Mouse (Mus musculus) kidney, embryonic 14.5 days (tissue): ENCODE results near the gene Usp39. TPM values are rescaled to one million over a fixed set of nuclear protein-coding genes. Genes with fewer than 3 reads are reported as not detected.

ENCODE experiments used
- ATAC-seq: fragments of 200-750 bp; cut with Nextera tagmentation; 2 replicates; pipeline ENCODE4 v1.8.0; 2017; ENCODE audit warnings: moderate number of reproducible peaks, mild to moderate bottlenecking, moderate TSS enrichment, moderate library complexity; ENCODE audit not compliant: low FRiP score, low TSS enrichment
- H3K27ac ChIP-seq: fragments of 300-500 bp; sonication (generic); 2 replicates; pipeline ENCODE4 v1.5.1; 2014; ENCODE audit warnings: low read depth, mild to moderate bottlenecking, low read length, moderate library complexity, mixed read lengths
- H3K27me3 ChIP-seq: fragments of 300-500 bp; sonication (generic); 2 replicates; pipeline ENCODE4 v1.6.1; 2014; ENCODE audit warnings: mild to moderate bottlenecking, low read length; ENCODE audit not compliant: control insufficient read depth, insufficient read depth
- H3K36me3 ChIP-seq: fragments of 300-500 bp; sonication (generic); 2 replicates; pipeline ENCODE4 v1.6.1; 2014; ENCODE audit warnings: low read length, mixed read lengths; ENCODE audit not compliant: control insufficient read depth, insufficient read depth
- H3K4me1 ChIP-seq: fragments of 300-500 bp; sonication (generic); 2 replicates; pipeline ENCODE4 v1.6.1; 2014; ENCODE audit warnings: low read length, mixed read lengths; ENCODE audit not compliant: control insufficient read depth, insufficient read depth
- H3K4me2 ChIP-seq: fragments of 300-500 bp; sonication (generic); replicated peaks from 2 replicates; pipeline ENCODE4 v1.6.1; 2014; ENCODE audit warnings: low read depth, mild to moderate bottlenecking, low read length
- H3K4me3 ChIP-seq: fragments of 300-500 bp; sonication (generic); 2 replicates; pipeline ENCODE4 v1.5.1; 2014; ENCODE audit warnings: mild to moderate bottlenecking, low read length
- H3K9ac ChIP-seq: fragments of 300-500 bp; sonication (generic); 2 replicates; pipeline ENCODE4 v1.6.1; 2014; ENCODE audit warnings: low read depth, mild to moderate bottlenecking, low read length, moderate library complexity
- H3K9me3 ChIP-seq: fragments of 300-500 bp; sonication (generic); 2 replicates; pipeline ENCODE4 v1.6.1; 2016; ENCODE audit warnings: low read length; ENCODE audit not compliant: control insufficient read depth
- WGBS: fragments of 180-500 bp; shearing (Covaris S2); extraction: QIAGEN DNeasy Blood & Tissue Kit; methylation state at CpG from one replicate; pipeline ENCODE4 v1.1.7; 2014; 5-methylcytosine and 5-hydroxymethylcytosine counted together
- polyA plus RNA-seq: library from polyadenylated mRNA; unstranded; fragments of >200 nt; fragmentation: Nextera tagmentation; extraction: Ambion mirVana; gene quantifications from 2 replicates; pipeline ENCODE4 v1.2.1, GENCODE M21; 2014

The Usp39 gene
- polyA plus RNA-seq = 51.3 and 69.1 TPM in 2 replicates

GRCm38 (mm10) chr6:72345074-72345567, at the start of gene Usp39:
TSS of gene Usp39 (minus strand) at chr6:72345184.
- Histone ChIP-seq H3K27me3 (no peaks in the 10 kb centered on the region), H3K4me3 (peak within 1 kb of the TSS; percentile 86), H3K9ac (peak within 1 kb of the TSS; percentile 84), H3K4me2 (peak within 1 kb of the TSS; percentile 88), H3K27ac (no peak within 1 kb of the TSS), H3K9me3 (no peaks in the 10 kb centered on the region), H3K36me3 (peaks cover 19% of the 10 kb centered on the region), H3K4me1 (peaks cover 25% of the 10 kb centered on the region)
- ATAC-seq = peak; percentile 70
- WGBS = under 1% methylated on average over 30 of the region's 30 CpGs

- 91% methylated on average over 5 of the region's 5 CpGs for WGBS
- Histone ChIP-seq H3K9me3 (no peaks in the 10 kb centered on the region), H3K36me3 (no peaks in the 10 kb centered on the region), H3K27me3 (no peaks in the 10 kb centered on the region), H3K27ac (peak overlapping the region; percentile 42; the same call in 1 of the 2 replicates), H3K9ac (no peak overlapping the region), H3K4me1 (peaks cover 25% of the 10 kb centered on the region), H3K4me3 (no peak overlapping the region), H3K4me2 (no peak overlapping the region)
- ATAC-seq = no peak
These were observed 47.4 kb upstream of the Usp39 start for GRCm38 (mm10) chr6:72392341-72392740.

GRCm38 (mm10) chr6:72390795-72391521, 46.0 kb upstream of the Usp39 start:
- H3K9ac ChIP-seq = peak overlapping the region; percentile 73; the same call in 1 of the 2 replicates
- peak; percentile 82 for ATAC-seq
- H3K4me2 ChIP-seq = peak overlapping the region; percentile 55
- WGBS = 13% methylated on average over 12 of the region's 12 CpGs
- peak overlapping the region; percentile 97 for H3K27ac ChIP-seq
- peaks cover 25% of the 10 kb centered on the region for H3K4me1 ChIP-seq
- H3K9me3 ChIP-seq = no peaks in the 10 kb centered on the region
- no peaks in the 10 kb centered on the region for H3K27me3 ChIP-seq
- H3K36me3 ChIP-seq = peaks cover 3% of the 10 kb centered on the region; the same call in 1 of the 2 replicates
- H3K4me3 ChIP-seq = peak overlapping the region; percentile 54

GRCm38 (mm10) chr6:72389941-72390771, 45.2 kb upstream of the Usp39 start, which contains the start of gene Vamp8:
TSS of gene Vamp8 (minus strand) at chr6:72390703.
- H3K27me3 ChIP-seq = no peaks in the 10 kb centered on the region
- H3K4me1 ChIP-seq = peaks cover 25% of the 10 kb centered on the region
- peak within 1 kb of the TSS; percentile 97 for H3K27ac ChIP-seq
- 1% methylated on average over 32 of the region's 33 CpGs for WGBS
- peaks cover 8% of the 10 kb centered on the region for H3K36me3 ChIP-seq
- peak within 1 kb of the TSS; percentile 55 for H3K4me2 ChIP-seq
- H3K9me3 ChIP-seq = no peaks in the 10 kb centered on the region
- ATAC-seq = peak; percentile 71
- peak within 1 kb of the TSS; percentile 54 for H3K4me3 ChIP-seq
- H3K9ac ChIP-seq = peak within 1 kb of the TSS; percentile 73

GRCm38 (mm10) chr6:72389471-72389940, 44.5 kb upstream of the Usp39 start:
- H3K4me1 ChIP-seq = peaks cover 25% of the 10 kb centered on the region

GRCm38 (mm10) chr6:72388791-72389329, 43.9 kb upstream of the Usp39 start:
- H3K4me3 ChIP-seq = no peak overlapping the region; the same call in 1 of the 2 replicates

More at GRCm38 (mm10) chr6:72389471-72389940, 44.5 kb upstream of the Usp39 start:
- Histone ChIP-seq H3K9me3 (no peaks in the 10 kb centered on the region), H3K9ac (peak overlapping the region; percentile 73), H3K4me2 (peak overlapping the region; percentile 55), H3K27ac (peak overlapping the region; percentile 97), H3K27me3 (no peaks in the 10 kb centered on the region), H3K4me3 (peak overlapping the region; percentile 54), H3K36me3 (peaks cover 10% of the 10 kb centered on the region)
- ATAC-seq = peak; percentile 32
- 17% methylated on average over 13 of the region's 13 CpGs for WGBS

GRCm38 (mm10) chr6:72388266-72388665, 43.3 kb upstream of the Usp39 start:
- 61% methylated on average over 10 of the region's 10 CpGs for WGBS
- H3K4me3 ChIP-seq = no peak overlapping the region

More at GRCm38 (mm10) chr6:72388791-72389329, 43.9 kb upstream of the Usp39 start:
- Histone ChIP-seq H3K9ac (peak overlapping the region; percentile 73; the same call in 1 of the 2 replicates), H3K36me3 (peaks cover 10% of the 10 kb centered on the region), H3K4me1 (peaks cover 25% of the 10 kb centered on the region), H3K27ac (no peak overlapping the region), H3K4me2 (peak overlapping the region; percentile 55), H3K27me3 (no peaks in the 10 kb centered on the region), H3K9me3 (no peaks in the 10 kb centered on the region)
- 83% methylated on average over 6 of the region's 6 CpGs for WGBS
- no peak for ATAC-seq

GRCm38 (mm10) chr6:72387816-72388215, 42.8 kb upstream of the Usp39 start:
- Histone ChIP-seq H3K4me2 (no peak overlapping the region), H3K4me3 (no peak overlapping the region)
- no peak for ATAC-seq

More at GRCm38 (mm10) chr6:72388266-72388665, 43.3 kb upstream of the Usp39 start:
- no peak for ATAC-seq
- Histone ChIP-seq H3K27me3 (no peaks in the 10 kb centered on the region), H3K4me1 (peaks cover 25% of the 10 kb centered on the region), H3K36me3 (peaks cover 10% of the 10 kb centered on the region), H3K4me2 (no peak overlapping the region), H3K27ac (no peak overlapping the region), H3K9me3 (no peaks in the 10 kb centered on the region), H3K9ac (no peak overlapping the region)

More at GRCm38 (mm10) chr6:72387816-72388215, 42.8 kb upstream of the Usp39 start:
- WGBS = 59% methylated on average over 3 of the region's 3 CpGs
- H3K9ac ChIP-seq = no peak overlapping the region
- H3K9me3 ChIP-seq = no peaks in the 10 kb centered on the region
- H3K4me1 ChIP-seq = peaks cover 25% of the 10 kb centered on the region
- no peaks in the 10 kb centered on the region for H3K27me3 ChIP-seq
- H3K36me3 ChIP-seq = peaks cover 10% of the 10 kb centered on the region
- no peak overlapping the region for H3K27ac ChIP-seq
